Mouse (Mus musculus): ENCODE measurements around the gene Prrxl1. TPM values are rescaled to one million over a fixed set of nuclear protein-coding genes. Genes with fewer than 3 reads are reported as not detected.

Gene Prrxl1
- polyA plus RNA-seq, 1 experiment from 2014 or later, result 0.08 TPM

DNA sequence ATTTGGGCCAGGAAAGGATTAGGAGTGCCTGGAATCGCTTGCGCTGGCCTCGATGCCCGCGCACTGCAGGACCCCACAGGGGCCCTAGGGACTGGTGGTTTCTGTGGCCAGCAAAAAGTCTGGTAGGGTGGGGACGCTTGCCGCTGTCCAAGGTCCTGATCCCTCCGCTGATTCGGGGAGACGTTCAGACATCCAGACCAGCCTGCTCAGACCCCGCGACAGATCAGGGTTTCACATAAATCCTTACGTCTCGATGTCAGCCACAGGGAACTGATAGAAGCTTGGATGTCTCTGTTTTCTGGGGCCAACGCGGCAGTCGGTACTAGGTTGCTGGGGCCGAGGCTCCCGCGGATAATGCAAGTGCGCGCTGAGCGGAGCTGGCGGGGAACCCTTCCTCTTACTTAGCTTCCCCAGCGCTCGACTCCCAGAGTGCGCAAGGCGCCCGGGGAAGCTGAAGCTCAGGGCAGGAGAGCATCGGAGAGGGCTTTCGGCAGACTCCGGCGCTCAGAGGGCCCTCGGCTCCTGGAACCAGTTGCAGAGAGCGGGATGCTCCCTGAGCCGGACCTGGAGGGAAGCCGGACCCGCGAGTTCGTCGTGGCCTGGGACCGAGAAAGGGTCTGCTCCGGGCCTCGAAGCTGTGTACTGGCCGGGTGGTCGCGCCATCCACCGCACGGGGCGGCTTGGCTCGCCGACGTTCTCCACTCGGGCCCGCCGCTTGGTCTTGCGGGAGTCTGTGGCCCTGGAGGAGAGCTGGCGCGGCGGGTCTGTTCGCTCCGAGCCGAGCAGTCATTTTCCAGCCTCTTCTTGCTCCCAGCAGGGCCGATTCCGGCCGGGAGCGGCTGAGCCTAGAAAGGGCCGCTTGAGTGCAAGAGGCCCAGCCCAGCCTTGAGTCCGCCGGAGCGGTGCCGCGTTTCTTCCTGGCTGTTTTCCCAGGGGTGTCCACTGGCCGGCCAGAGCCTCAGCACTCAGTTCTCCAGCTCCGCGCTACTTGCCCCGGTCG, 1.7 kb upstream of the Prrxl1 start:
- Histone ChIP-seq H3K9me3 (no peaks in the 10 kb centered on the region), H3K4me2 (replicated peaks) (peak overlapping the region; percentile 39), H3K36me3 (no peaks in the 10 kb centered on the region), H3K9ac (replicated peaks) (no peak overlapping the region), H3K27me3 (peaks cover 91% of the 10 kb centered on the region), H3K4me1 (peaks cover 34% of the 10 kb centered on the region), H3K27ac (replicated peaks) (no peak overlapping the region), H3K4me3 (peak overlapping the region; percentile 27)
- WGBS, result under 1% methylated on average over 78 of the region's 78 CpGs
- peak; percentile 58 for ATAC-seq (replicated peaks)

- ATAC-seq (replicated peaks), result no peak
- Histone ChIP-seq H3K4me3 (no peak overlapping the region), H3K4me1 (peaks cover 34% of the 10 kb centered on the region), H3K4me2 (replicated peaks) (no peak overlapping the region; the same call in 1 of the 2 replicates), H3K9ac (replicated peaks) (no peak overlapping the region), H3K36me3 (no peaks in the 10 kb centered on the region), H3K27me3 (peaks cover 88% of the 10 kb centered on the region), H3K9me3 (no peaks in the 10 kb centered on the region), H3K27ac (replicated peaks) (no peak overlapping the region)
- 4% methylated on average over 23 of the region's 23 CpGs for WGBS
Observed at GRCm38 (mm10) chr14:32598437-32599219, 579 bp upstream of the Prrxl1 start.

GRCm38 (mm10) chr14:32600110-32600509, 903 bp downstream of the Prrxl1 start:
- no peak overlapping the region for H3K27ac ChIP-seq (replicated peaks)
- H3K36me3 ChIP-seq, result no peaks in the 10 kb centered on the region
- H3K27me3 ChIP-seq, result peaks cover 80% of the 10 kb centered on the region
- H3K4me3 ChIP-seq, result no peak overlapping the region
- H3K9ac ChIP-seq (replicated peaks), result no peak overlapping the region
- ATAC-seq (replicated peaks), result 0 out of 2 replicates have a peak, but pooled peaks have one; percentile 5
- WGBS, result 4% methylated on average over 16 of the region's 16 CpGs
- no peaks in the 10 kb centered on the region for H3K9me3 ChIP-seq
- H3K4me1 ChIP-seq, result peaks cover 34% of the 10 kb centered on the region
- H3K4me2 ChIP-seq (replicated peaks), result 0 out of 2 replicates have a peak overlapping the region, but pooled peaks have one; percentile 43

- H3K4me2 ChIP-seq (replicated peaks), result no peak overlapping the region
- peaks cover 29% of the 10 kb centered on the region for H3K27me3 ChIP-seq
- no peaks in the 10 kb centered on the region for H3K36me3 ChIP-seq
- H3K4me1 ChIP-seq, result no peaks in the 10 kb centered on the region
- ATAC-seq (replicated peaks), result no peak
- no peaks in the 10 kb centered on the region for H3K9me3 ChIP-seq
- H3K4me3 ChIP-seq, result no peak overlapping the region
- 48% methylated on average over 15 of the region's 15 CpGs for WGBS
- no peak overlapping the region for H3K27ac ChIP-seq (replicated peaks)
- no peak overlapping the region for H3K9ac ChIP-seq (replicated peaks)
Observed at GRCm38 (mm10) chr14:32605508-32605907, 6.3 kb downstream of the Prrxl1 start.

- H3K27ac ChIP-seq (replicated peaks), result no peak overlapping the region
- no peak for ATAC-seq (replicated peaks)
- 45% methylated on average over 8 of the region's 8 CpGs for WGBS
Observed at GRCm38 (mm10) chr14:32606316-32606715, 7.1 kb downstream of the Prrxl1 start.

GRCm38 (mm10) chr14:32609392-32609791, 10.2 kb downstream of the Prrxl1 start:
- no peaks in the 10 kb centered on the region for H3K27me3 ChIP-seq
- no peak overlapping the region for H3K4me3 ChIP-seq
- 27% methylated on average over 3 of the region's 3 CpGs for WGBS
- no peak for ATAC-seq (replicated peaks)
- H3K4me1 ChIP-seq, result no peaks in the 10 kb centered on the region
- H3K9me3 ChIP-seq, result no peaks in the 10 kb centered on the region
- H3K9ac ChIP-seq (replicated peaks), result no peak overlapping the region
- no peak overlapping the region for H3K27ac ChIP-seq (replicated peaks)
- H3K36me3 ChIP-seq, result no peaks in the 10 kb centered on the region
- no peak overlapping the region for H3K4me2 ChIP-seq (replicated peaks)

More at GRCm38 (mm10) chr14:32606316-32606715, 7.1 kb downstream of the Prrxl1 start:
- no peaks in the 10 kb centered on the region for H3K9me3 ChIP-seq
- H3K4me2 ChIP-seq (replicated peaks), result no peak overlapping the region
- no peak overlapping the region for H3K4me3 ChIP-seq
- no peaks in the 10 kb centered on the region for H3K4me1 ChIP-seq
- no peaks in the 10 kb centered on the region for H3K36me3 ChIP-seq
- no peak overlapping the region for H3K9ac ChIP-seq (replicated peaks)
- H3K27me3 ChIP-seq, result peaks cover 21% of the 10 kb centered on the region

DNA sequence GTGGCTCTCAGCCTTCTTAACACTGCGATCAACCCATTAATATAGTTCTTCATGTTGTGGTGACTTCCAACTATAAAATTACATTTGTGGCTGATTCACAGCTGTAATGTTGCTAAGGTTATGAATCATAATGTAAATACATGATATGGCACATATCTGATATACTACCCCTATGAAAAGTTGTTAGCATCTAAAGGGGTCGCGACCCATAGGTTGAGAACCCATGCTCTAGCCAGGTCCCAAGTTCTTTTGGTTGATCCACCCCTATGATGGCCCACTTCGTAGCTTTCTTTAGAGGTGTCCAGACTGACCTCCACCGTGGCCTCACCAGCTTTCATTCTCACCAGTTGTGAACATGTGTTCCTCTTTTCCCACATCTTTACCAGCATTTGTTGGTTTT, 18.0 kb downstream of the Prrxl1 start:
- Histone ChIP-seq H3K27me3 (no peaks in the 10 kb centered on the region), H3K9me3 (no peaks in the 10 kb centered on the region), H3K4me3 (no peak overlapping the region), H3K36me3 (no peaks in the 10 kb centered on the region), H3K27ac (replicated peaks) (no peak overlapping the region), H3K9ac (replicated peaks) (no peak overlapping the region), H3K4me1 (no peaks in the 10 kb centered on the region), H3K4me2 (replicated peaks) (no peak overlapping the region)
- 94% methylated on average over 5 of the region's 5 CpGs for WGBS
- ATAC-seq (replicated peaks), result no peak

DNA sequence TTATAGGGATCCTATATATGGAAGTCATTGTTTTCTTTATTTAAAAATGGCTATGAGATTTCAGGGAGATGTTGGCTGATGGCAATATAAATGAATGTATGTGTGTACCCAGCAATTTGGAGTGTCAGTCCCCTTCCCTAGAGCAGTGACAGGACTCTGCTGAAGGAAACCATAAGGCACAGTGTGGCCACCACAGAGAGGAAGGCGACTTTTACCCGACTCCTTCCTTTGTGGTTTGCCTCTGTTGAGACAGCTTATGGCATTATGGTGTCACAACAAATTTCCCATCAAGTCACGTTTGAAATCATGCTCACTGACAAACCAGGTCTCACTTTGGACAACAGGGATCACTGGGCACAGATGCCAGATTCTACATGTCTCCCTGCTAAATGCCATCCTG, 25.0 kb downstream of the Prrxl1 start:
- Histone ChIP-seq H3K9me3 (no peaks in the 10 kb centered on the region), H3K4me2 (replicated peaks) (no peak overlapping the region), H3K4me3 (no peak overlapping the region), H3K4me1 (no peaks in the 10 kb centered on the region), H3K36me3 (no peaks in the 10 kb centered on the region), H3K9ac (replicated peaks) (no peak overlapping the region), H3K27me3 (no peaks in the 10 kb centered on the region), H3K27ac (replicated peaks) (no peak overlapping the region)
- 79% methylated on average over 3 of the region's 3 CpGs for WGBS
- ATAC-seq (replicated peaks), result no peak

GRCm38 (mm10) chr14:32624811-32625210, 25.6 kb downstream of the Prrxl1 start:
- WGBS, result 92% methylated on average over 7 of the region's 7 CpGs

DNA sequence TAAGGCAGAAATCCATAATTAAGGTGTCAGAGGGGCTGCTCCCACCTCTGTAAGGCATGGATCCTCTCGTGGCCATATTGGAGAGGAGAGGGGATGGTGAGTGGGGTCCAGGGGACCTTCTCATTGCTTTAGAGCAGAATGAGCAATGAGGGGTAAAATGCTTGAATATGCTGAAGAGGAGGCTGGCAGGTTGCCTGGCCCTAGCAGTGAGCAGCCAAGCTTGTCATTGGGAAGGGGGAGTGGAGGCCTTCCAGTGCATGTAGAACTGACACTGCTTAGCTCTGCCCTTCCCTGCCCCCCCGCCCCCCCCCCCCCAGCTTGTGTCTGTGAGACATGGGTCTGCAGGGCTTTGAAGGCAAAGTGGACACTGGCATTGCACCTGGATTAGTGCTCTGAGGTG, 28.1 kb downstream of the Prrxl1 start:
- Histone ChIP-seq H3K36me3 (no peaks in the 10 kb centered on the region), H3K4me1 (no peaks in the 10 kb centered on the region), H3K27me3 (no peaks in the 10 kb centered on the region), H3K4me3 (no peak overlapping the region), H3K9me3 (no peaks in the 10 kb centered on the region), H3K4me2 (replicated peaks) (no peak overlapping the region), H3K9ac (replicated peaks) (no peak overlapping the region), H3K27ac (replicated peaks) (no peak overlapping the region)
- WGBS, result 18% methylated on average over 2 of the region's 2 CpGs
- ATAC-seq (replicated peaks), result no peak

More at GRCm38 (mm10) chr14:32624811-32625210, 25.6 kb downstream of the Prrxl1 start:
- H3K4me1 ChIP-seq, result no peaks in the 10 kb centered on the region
- no peak overlapping the region for H3K9ac ChIP-seq (replicated peaks)
- H3K36me3 ChIP-seq, result no peaks in the 10 kb centered on the region
- no peak for ATAC-seq (replicated peaks)
- H3K27ac ChIP-seq (replicated peaks), result no peak overlapping the region
- H3K27me3 ChIP-seq, result no peaks in the 10 kb centered on the region
- no peak overlapping the region for H3K4me2 ChIP-seq (replicated peaks)
- no peak overlapping the region for H3K4me3 ChIP-seq
- H3K9me3 ChIP-seq, result no peaks in the 10 kb centered on the region

DNA sequence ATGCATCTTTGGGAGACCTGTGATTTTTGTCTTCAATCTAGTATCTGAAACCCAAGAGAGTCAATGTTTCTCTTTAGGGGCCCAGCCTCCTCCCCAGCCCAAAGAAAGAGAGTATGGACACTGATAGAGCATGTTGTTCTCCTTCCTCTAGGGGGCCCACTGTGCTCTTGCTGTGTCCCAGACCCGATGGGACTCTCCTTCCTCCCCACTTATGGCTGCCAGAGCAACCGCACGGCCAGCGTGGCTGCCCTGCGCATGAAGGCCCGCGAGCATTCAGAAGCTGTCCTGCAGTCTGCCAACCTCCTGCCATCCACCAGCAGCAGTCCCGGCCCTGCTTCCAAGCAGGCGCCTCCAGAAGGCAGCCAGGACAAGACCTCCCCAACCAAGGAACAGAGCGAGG, 29.4 kb downstream of the Prrxl1 start:
- Histone ChIP-seq H3K27ac (replicated peaks) (no peak overlapping the region), H3K9me3 (no peaks in the 10 kb centered on the region), H3K4me3 (no peak overlapping the region), H3K36me3 (no peaks in the 10 kb centered on the region), H3K9ac (replicated peaks) (no peak overlapping the region), H3K4me1 (no peaks in the 10 kb centered on the region), H3K27me3 (no peaks in the 10 kb centered on the region), H3K4me2 (replicated peaks) (no peak overlapping the region)
- WGBS, result 58% methylated on average over 10 of the region's 10 CpGs
- ATAC-seq (replicated peaks), result no peak
